In genomic region chr4:148869566-148869965, GRCm38 (mm10) we compare ENCODE assay signal across 8 mouse cellular contexts.
DNase-seq lines count a peak whose midpoint lies in the region; ATAC-seq lines count a peak whose summit lies in the region.

No protein-coding gene starts in this region.

- no peak overlapping the region for H3K9ac ChIP-seq in heart, embryonic 11.5 days (ENCODE audit: low read depth, low read length)
- no peak overlapping the region for H3K9ac ChIP-seq in midbrain, embryonic 11.5 days (ENCODE audit: low read length)

- H3K4me1 ChIP-seq in heart, embryonic 11.5 days (ENCODE audit: control insufficient read depth, insufficient read depth, low read length): peaks cover 38% of the 10 kb centered on the region
- peaks cover 11% of the 10 kb centered on the region for H3K4me1 ChIP-seq in midbrain, embryonic 11.5 days (ENCODE audit: control insufficient read depth, insufficient read depth, low read length)

- WGBS in heart, embryonic 11.5 days (ENCODE audit: insufficient replicate concordance): 80% methylated on average over 7 of the region's 7 CpGs
- WGBS in midbrain, embryonic 11.5 days: 85% methylated on average over 7 of the region's 7 CpGs

- H3K4me3 ChIP-seq in heart, embryonic 11.5 days (ENCODE audit: low read depth, low read length): no peak overlapping the region
- H3K4me3 ChIP-seq in midbrain, embryonic 11.5 days (ENCODE audit: low read depth, low read length): no peak overlapping the region

- no peaks in the 10 kb centered on the region for H3K36me3 ChIP-seq in heart, embryonic 11.5 days (ENCODE audit: control insufficient read depth, insufficient read depth, low read length)
- H3K36me3 ChIP-seq in midbrain, embryonic 11.5 days (ENCODE audit: control insufficient read depth, insufficient read depth, low read length): no peaks in the 10 kb centered on the region

- H3K4me2 ChIP-seq in heart, embryonic 11.5 days: no peak overlapping the region
- H3K4me2 ChIP-seq in midbrain, embryonic 11.5 days: no peak overlapping the region

- H3K27ac ChIP-seq in heart, embryonic 11.5 days (ENCODE audit: low read depth, low read length): no peak overlapping the region
- H3K27ac ChIP-seq in midbrain, embryonic 11.5 days (ENCODE audit: low read depth, low read length): no peak overlapping the region

- no peaks in the 10 kb centered on the region for H3K27me3 ChIP-seq in heart, embryonic 11.5 days (ENCODE audit: control insufficient read depth, insufficient read depth, low read length)
- H3K27me3 ChIP-seq in midbrain, embryonic 11.5 days (ENCODE audit: control insufficient read depth, insufficient read depth, low read length): peaks cover 80% of the 10 kb centered on the region

- ATAC-seq in heart, embryonic 11.5 days (replicated peaks; ENCODE audit: insufficient number of reproducible peaks, low FRiP score, low TSS enrichment): no peak
- ATAC-seq in midbrain, embryonic 11.5 days (ENCODE audit: low FRiP score): no peak
- ATAC-seq in activated CD4-positive, CD25-positive, alpha-beta regulatory T cell, adult 4 months: no peak

- H3K9me3 ChIP-seq in heart, embryonic 11.5 days (replicated peaks; ENCODE audit: control insufficient read depth, low read length): no peaks in the 10 kb centered on the region
- no peaks in the 10 kb centered on the region for H3K9me3 ChIP-seq in midbrain, embryonic 11.5 days (ENCODE audit: control insufficient read depth, low read length)

- peak; percentile 44 to 59 for DNase-seq in heart, adult 9 months (ENCODE audit: low spot score in 2 of 2)
- peak; percentile 44 to 45 for DNase-seq in adrenal gland, adult 18-20 months (ENCODE audit: low spot score in 2 of 2)
- DNase-seq in cerebellum, postnatal 25 days: peak; percentile 81 to 87
- DNase-seq in kidney, postnatal 10 days: peak; percentile 62
- DNase-seq in midbrain, embryonic 11.5 days (ENCODE audit: low spot score, missing footprints): no peak
- no peak for DNase-seq in layer of hippocampus, adult 11-12 months (ENCODE audit: low spot score)

Comparison
In these comparisons a context has a peak if more than half of its experiments do, and no peak if none do; other contexts are left out.
1. DNase-seq: peak in heart, adult 9 months (2 of 2), adrenal gland, adult 18-20 months (2 of 2), cerebellum, postnatal 25 days (2 of 2) and kidney, postnatal 10 days (single experiment); none in midbrain, embryonic 11.5 days (single experiment) and layer of hippocampus, adult 11-12 months (single experiment).